Mouse (Mus musculus) left cerebral cortex, adult 11 months (tissue): ENCODE data around the gene Acin1.

Source experiments
- DNase-seq: peaks from one replicate; pipeline ENCODE4 v3.0.0; 2022; ENCODE audit warnings: low spot score

Acin1 gene

GRCm38 (mm10) chr14:54698733-54699132 is 12.0 kb upstream of the Acin1 start, which contains the start of gene Gm29776:
Gene Gm29776 (minus strand): TSS chr14:54698833.
- DNase-seq = no peak

DNA sequence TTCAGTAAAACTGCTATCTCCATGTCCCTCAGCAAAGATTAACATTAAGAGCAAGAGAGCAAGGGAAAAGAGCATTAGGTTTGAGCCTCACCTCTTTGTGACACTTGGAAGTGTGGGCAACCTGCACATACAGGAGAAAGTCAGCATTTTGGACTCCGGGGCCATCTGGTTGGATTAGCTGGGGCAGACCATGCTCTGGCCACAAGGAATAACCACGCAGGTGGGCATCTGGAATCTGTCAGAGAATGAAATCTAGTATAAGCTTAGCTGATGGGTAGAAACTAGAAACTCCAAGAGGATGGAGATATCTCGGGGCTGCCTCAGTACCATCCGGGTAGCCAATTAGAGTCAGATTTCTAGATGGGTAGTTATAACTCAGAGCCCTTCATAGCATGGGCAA is 10.0 kb upstream of the Acin1 start:
- no peak for DNase-seq

GRCm38 (mm10) chr14:54695042-54695441 is 8.3 kb upstream of the Acin1 start:
- DNase-seq = no peak

- DNase-seq = no peak
These were observed 520 bp upstream of the Acin1 start for GRCm38 (mm10) chr14:54687251-54687650.

- no peak for DNase-seq
These were observed 639 bp downstream of the Acin1 start, which contains the start of gene 1700123O20Rik for GRCm38 (mm10) chr14:54686063-54686521. Gene 1700123O20Rik (plus strand): TSS chr14:54686216.

DNA sequence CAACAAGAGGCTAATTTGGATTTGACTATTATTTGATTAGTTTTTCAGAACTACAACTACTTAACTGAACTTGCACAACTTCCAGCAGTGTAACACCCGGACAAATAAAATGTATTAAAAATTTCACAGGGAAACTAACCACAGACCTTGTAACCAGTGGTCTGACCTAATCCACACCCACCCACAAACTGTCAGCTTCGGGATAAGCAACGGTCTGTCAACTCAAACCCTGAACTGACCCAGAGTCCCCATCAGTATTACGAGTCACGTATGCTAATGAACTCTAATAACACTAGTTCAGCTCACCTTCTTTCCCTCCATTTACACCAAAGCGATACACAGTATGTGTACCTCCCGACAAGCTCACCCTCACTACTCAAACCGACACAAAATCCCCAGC is 1.3 kb downstream of the Acin1 start:
- DNase-seq = no peak

GRCm38 (mm10) chr14:54682396-54682795 is 4.3 kb downstream of the Acin1 start:
- no peak for DNase-seq

- DNase-seq = no peak
These were observed 8.0 kb downstream of the Acin1 start for GRCm38 (mm10) chr14:54678657-54679304.

DNA sequence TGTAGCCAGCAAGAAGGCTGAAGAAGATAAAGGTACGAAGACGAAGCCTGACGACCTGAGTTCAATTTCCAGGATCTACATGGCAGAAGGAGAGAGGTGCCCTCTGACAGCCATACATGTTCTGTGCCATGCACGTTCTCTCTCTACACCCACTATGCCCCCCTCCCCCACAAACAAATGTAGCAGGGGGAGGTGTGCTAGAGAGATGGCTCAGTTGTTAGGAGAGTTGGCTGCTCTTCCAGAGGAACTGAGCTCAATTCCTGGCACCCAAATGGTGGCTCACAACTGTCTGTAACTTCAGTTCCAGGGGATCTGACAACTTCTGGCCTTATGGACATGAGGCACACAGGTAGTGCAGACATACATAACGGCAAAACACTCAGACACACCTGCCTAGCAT is 10.4 kb downstream of the Acin1 start:
- DNase-seq = no peak

DNA sequence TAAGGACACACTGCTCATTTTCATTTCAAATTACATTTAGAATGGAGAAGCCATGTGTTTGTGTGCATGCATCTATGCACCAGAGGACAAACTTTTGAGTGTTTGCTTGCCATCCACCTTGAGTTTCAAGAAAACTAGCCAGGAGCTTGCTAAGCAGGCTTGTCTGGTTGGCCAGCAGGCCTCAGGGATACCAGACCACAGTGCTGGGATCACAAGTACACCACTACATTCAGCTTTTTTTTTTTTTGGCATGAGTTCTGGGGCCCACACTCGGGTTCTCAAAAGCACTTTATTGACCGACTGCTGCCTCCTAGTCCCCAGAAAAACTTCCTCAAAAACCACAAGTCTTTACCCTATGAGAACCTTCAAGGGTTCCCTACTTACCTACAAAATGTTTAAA is 12.4 kb downstream of the Acin1 start:
- no peak for DNase-seq

DNA sequence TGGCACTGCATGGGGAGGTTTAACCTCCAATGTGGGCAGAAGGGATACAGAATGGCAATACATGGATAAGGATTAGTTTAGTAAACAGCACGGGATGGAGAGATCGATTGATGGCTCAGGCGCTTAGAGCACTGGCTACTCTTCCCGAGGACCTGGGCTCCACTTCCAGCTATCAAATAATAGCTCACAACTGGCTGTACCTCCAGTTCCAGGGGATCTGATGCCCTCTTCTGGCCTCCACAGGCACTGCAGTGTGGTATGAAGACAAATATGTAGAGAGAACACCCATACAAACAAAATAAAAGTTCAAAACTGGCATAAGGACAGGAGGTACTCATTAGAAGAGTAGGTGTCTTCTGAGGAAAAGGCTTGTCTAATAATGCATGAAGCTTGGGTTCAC is 17.4 kb downstream of the Acin1 start:
- DNase-seq = no peak

- peak; percentile 55 for DNase-seq
These were observed 22.1 kb downstream of the Acin1 start for GRCm38 (mm10) chr14:54664477-54665222.

- no peak for DNase-seq
These were observed 26.7 kb downstream of the Acin1 start for GRCm38 (mm10) chr14:54660009-54660408.

GRCm38 (mm10) chr14:54653496-54653895 is 33.2 kb downstream of the Acin1 start:
- DNase-seq = peak; percentile 75

DNA sequence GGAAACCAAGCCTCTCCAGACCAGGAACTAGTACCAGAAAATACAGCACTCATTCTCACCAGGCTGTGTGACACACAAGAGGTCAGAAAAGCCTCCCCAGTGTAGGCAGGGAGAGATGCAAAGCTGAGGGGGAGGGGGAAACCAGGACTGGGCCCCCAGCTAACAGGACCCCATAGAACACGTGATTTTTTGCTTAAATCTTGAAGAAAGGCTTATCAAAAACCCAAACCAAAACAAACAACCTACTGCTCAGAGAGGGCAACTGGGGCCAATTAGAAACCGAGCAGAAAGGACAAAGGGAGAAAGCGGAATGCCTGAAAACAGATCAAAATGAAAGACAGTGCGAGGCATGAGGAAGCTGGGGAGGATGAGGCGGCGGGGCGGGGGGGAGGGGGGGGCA is 33.9 kb downstream of the Acin1 start:
- DNase-seq = no peak

GRCm38 (mm10) chr14:54651556-54651955 is 35.2 kb downstream of the Acin1 start:
- DNase-seq = no peak

GRCm38 (mm10) chr14:54650621-54651454 is 35.9 kb downstream of the Acin1 start:
- DNase-seq = peak; percentile 62

DNA sequence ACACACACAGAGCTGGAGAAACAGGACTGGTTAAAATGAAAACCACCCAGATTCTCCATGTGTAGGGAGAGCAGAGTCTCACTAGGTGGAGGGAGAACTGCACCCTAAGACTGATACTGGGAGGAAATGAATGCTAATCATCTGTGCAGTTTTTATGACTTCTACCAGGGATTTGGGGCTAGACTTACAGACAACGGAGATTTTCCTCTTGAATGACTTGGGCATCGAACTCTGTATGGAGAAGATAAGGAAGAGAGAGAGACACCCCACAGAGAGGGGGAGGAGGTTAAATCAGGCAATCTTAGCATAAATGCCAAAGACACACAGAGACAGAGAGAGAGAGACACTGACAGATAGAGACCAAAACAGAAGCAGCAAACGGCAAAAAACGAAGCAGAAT is 38.8 kb downstream of the Acin1 start:
- no peak for DNase-seq

DNA sequence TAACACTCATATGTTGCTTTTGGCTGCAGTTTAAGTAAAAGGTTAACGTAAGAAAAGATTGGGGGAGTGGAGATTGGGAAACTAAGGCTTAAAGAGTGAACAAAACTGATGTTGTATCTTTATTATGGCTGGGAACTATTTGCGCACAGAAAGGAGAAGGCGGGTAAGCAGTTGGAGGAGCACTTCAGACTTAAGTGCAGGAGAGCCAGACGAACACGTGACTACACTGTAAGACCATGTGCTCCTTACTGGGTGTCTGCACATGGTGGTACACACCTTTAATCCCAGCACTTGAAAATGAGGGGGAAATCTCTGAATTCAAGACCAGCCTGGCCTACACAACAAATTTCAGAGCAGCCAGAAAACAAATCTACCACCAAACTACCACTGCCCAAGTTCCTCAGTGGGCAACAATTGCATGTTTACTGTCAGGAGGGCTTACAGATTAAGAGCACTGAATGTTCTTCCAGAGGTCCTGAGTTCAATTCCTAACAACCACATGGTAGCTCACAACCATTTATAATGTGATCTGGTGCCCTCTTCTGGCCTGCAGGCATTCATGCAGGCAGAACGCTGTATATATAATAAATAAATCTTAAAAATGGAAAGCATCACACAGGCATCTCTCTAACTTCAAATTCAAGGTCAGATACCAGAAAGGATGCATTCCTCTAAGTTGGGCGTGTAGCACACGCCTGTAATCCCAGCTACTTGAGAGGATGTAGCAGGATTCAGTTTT is 39.7 kb downstream of the Acin1 start:
- DNase-seq = no peak

DNA sequence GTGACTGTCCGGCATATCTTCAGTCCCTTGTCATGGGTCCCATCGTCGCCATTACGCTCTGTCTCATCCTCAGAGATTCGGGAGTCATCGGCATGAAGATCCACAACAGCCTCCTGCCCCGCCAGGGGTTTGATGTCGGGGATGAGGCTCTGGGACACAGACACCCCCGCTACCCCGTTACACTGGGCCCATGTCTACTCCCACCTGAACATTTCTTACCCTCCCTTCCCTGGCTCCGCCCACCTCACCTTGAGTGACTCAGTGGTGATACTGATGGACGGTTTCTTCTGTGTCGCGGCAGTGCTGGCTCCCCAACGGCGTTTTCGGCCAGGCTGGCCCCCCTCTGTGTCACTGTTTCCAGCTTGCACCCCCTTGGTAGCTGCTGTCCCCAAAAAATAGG is 40.3 kb downstream of the Acin1 start:
- DNase-seq = no peak

GRCm38 (mm10) chr14:54644294-54644693 is 42.4 kb downstream of the Acin1 start:
- no peak for DNase-seq

- no peak for DNase-seq
These were observed 43.7 kb downstream of the Acin1 start for GRCm38 (mm10) chr14:54643011-54643410.
